Mouse (Mus musculus): ENCODE measurements around the gene Selenbp1.

Gene Selenbp1

GRCm38 (mm10) chr3:94984312-94984711 lies 51.5 kb downstream of the Selenbp1 start:
- no peak for DNase-seq

GRCm38 (mm10) chr3:94985513-94985912 lies 52.7 kb downstream of the Selenbp1 start:
- no peak for DNase-seq

- DNase-seq = peak; percentile 43 to 58
Observed at GRCm38 (mm10) chr3:94987578-94987977, 54.7 kb downstream of the Selenbp1 start.

DNA sequence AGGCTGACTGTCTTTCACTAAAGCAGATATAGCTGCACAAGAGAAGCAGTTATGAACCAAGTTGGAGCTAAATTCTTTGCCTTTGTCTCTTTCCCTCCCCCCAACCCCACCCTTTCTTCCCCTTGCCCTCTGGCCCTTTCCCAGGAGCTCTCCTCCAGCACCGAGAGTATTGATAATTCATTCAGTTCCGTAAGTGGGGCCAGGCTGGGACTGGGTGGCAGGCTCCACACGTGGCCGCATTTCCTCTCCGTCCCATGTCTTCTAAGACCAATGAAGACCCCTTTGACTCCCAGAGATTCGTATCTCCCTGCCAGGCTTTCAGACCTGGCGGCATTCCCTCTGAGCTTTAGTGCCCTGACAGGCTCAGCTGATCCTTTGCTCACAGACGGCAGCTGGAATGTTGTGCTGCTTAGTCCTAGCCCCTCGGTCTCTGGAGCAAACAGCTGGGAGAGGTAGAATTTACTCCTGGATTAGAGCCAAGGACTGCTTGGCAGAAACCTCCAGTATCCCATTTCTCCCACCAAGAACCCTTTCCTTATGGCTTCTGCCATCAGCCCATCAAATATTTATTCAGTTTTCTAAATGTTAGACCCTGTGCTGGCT lies 56.4 kb downstream of the Selenbp1 start:
- peak in 1 of 2 experiments; percentile 12 for DNase-seq
